Mouse (Mus musculus) liver, embryonic 13.5 days (tissue): ENCODE measurements around the gene Snrnp40. TPM values are rescaled to one million over a fixed set of nuclear protein-coding genes. Genes with fewer than 3 reads are reported as not detected.

ENCODE experiments used
- ATAC-seq: fragments of 200-750 bp; cut with Nextera tagmentation; 2 replicates; pipeline ENCODE4 v1.8.0; 2017; ENCODE audit warnings: low read depth, mild to moderate bottlenecking, moderate number of reproducible peaks, moderate library complexity
- DNase-seq: peaks from one replicate; pipeline ENCODE4 v3.0.0; 2022
- H3K27ac ChIP-seq: fragments of 300-500 bp; sonication (generic); 2 replicates; pipeline ENCODE4 v1.5.1; 2015; ENCODE audit warnings: moderate library complexity, mild to moderate bottlenecking, inconsistent platforms
- H3K27me3 ChIP-seq: fragments of 300-500 bp; sonication (generic); 2 replicates; pipeline ENCODE4 v1.6.1; 2015; ENCODE audit warnings: mild to moderate bottlenecking, inconsistent platforms
- H3K36me3 ChIP-seq: fragments of 300-500 bp; sonication (generic); 2 replicates; pipeline ENCODE4 v1.6.1; 2015; ENCODE audit warnings: mild to moderate bottlenecking, inconsistent platforms
- H3K4me1 ChIP-seq: fragments of 300-500 bp; sonication (generic); replicated peaks from 2 replicates; pipeline ENCODE4 v1.6.1; 2015; ENCODE audit warnings: inconsistent platforms
- H3K4me2 ChIP-seq: fragments of 300-500 bp; sonication (generic); 2 replicates; pipeline ENCODE4 v1.6.1; 2015; ENCODE audit warnings: inconsistent platforms, mild to moderate bottlenecking, moderate library complexity
- H3K4me3 ChIP-seq: fragments of 300-500 bp; sonication (generic); replicated peaks from 2 replicates; pipeline ENCODE4 v1.5.1; 2015; ENCODE audit warnings: mild to moderate bottlenecking, inconsistent platforms
- H3K9ac ChIP-seq: fragments of 300-500 bp; sonication (generic); 2 replicates; pipeline ENCODE4 v1.6.1; 2015; ENCODE audit warnings: mild to moderate bottlenecking, inconsistent platforms
- H3K9me3 ChIP-seq: fragments of 300-500 bp; sonication (generic); replicated peaks from 2 replicates; pipeline ENCODE4 v1.6.1; 2016; ENCODE audit warnings: inconsistent platforms
- WGBS: fragments of 180-500 bp; shearing (Covaris S2); methylation state at CpG from one replicate; pipeline ENCODE4 v1.1.7; 2015; ENCODE audit not compliant: insufficient replicate concordance; 5-methylcytosine and 5-hydroxymethylcytosine counted together
- polyA plus RNA-seq: library from polyadenylated mRNA; unstranded; fragments of >200 nt; fragmentation: Nextera tagmentation; extraction: Ambion mirVana; gene quantifications from 2 replicates; pipeline ENCODE4 v1.2.1, GENCODE M21; 2015

The Snrnp40 gene
- polyA plus RNA-seq, 1 experiment from 2014 or later = 94.0 TPM

DNA sequence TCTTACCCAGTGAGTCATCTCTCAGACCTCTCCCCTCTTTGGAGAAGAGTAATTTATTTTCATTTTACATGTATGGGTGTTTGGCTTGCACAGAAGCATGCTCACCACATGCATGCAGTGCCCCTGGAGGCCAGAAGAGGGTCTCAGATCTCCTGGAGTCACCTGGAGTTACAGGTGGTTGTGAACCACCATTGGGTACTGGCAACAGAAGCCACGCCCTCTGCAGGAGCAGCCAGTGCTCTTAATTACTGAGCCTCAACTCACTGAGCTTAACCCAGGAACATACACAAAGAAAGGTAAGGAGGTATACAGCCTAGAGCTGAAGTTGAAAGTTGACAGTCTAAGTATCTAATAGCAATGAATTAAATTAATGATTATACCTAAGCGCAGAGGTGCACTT lies 34.5 kb upstream of the Snrnp40 start:
- peaks cover 80% of the 10 kb centered on the region for H3K36me3 ChIP-seq
- H3K4me1 ChIP-seq = peaks cover 20% of the 10 kb centered on the region
- H3K27me3 ChIP-seq = no peaks in the 10 kb centered on the region
- no peak for DNase-seq
- H3K9ac ChIP-seq = no peak overlapping the region
- H3K4me2 ChIP-seq = no peak overlapping the region
- H3K4me3 ChIP-seq = no peak overlapping the region
- H3K9me3 ChIP-seq = no peaks in the 10 kb centered on the region
- no peak for ATAC-seq
- no peak overlapping the region for H3K27ac ChIP-seq
- 79% methylated on average over 2 of the region's 2 CpGs for WGBS

DNA sequence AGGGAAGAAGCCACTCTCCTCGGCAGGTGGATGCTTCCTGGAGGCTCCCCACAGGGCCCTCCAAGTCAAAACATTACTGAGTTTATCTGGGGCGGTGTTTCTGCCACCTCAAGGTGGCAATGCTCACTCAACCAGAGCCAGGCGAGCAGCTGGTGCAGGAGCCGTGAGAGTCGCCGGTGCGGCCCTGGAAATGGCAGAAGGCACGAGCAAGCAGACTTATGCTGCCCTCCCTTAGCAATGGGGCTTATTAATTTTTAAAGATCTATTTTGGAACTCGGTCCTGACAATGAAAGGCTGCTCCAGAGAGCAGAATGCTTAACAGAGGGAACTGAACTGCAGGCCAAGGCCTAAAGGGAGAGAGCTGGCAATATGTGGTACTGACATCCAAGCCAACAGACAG lies 32.6 kb upstream of the Snrnp40 start:
- Histone ChIP-seq H3K4me3 (no peak overlapping the region), H3K27ac (no peak overlapping the region), H3K4me1 (peaks cover 11% of the 10 kb centered on the region), H3K9ac (no peak overlapping the region), H3K27me3 (no peaks in the 10 kb centered on the region), H3K9me3 (no peaks in the 10 kb centered on the region), H3K4me2 (no peak overlapping the region), H3K36me3 (peaks cover 66% of the 10 kb centered on the region)
- 85% methylated on average over 9 of the region's 9 CpGs for WGBS
- no peak for ATAC-seq
- DNase-seq = no peak

- no peak overlapping the region for H3K4me2 ChIP-seq
- H3K27me3 ChIP-seq = no peaks in the 10 kb centered on the region
- no peak overlapping the region for H3K27ac ChIP-seq
- DNase-seq = no peak
- no peak overlapping the region for H3K4me3 ChIP-seq
- ATAC-seq = peak; percentile 53; the same call in 1 of the 2 replicates
- H3K9ac ChIP-seq = no peak overlapping the region
- peaks cover 40% of the 10 kb centered on the region for H3K36me3 ChIP-seq
- WGBS = 75% methylated on average over 5 of the region's 5 CpGs
- H3K4me1 ChIP-seq = no peaks in the 10 kb centered on the region
- no peaks in the 10 kb centered on the region for H3K9me3 ChIP-seq
Observed at GRCm38 (mm10) chr4:130335867-130336266, 24.1 kb upstream of the Snrnp40 start.

- Histone ChIP-seq H3K4me1 (no peaks in the 10 kb centered on the region), H3K36me3 (peaks cover 36% of the 10 kb centered on the region), H3K9ac (no peak overlapping the region), H3K9me3 (no peaks in the 10 kb centered on the region), H3K27me3 (no peaks in the 10 kb centered on the region), H3K4me2 (no peak overlapping the region), H3K4me3 (no peak overlapping the region), H3K27ac (no peak overlapping the region)
- DNase-seq = peak; percentile 46
- ATAC-seq = peak; percentile 39; the same call in 1 of the 2 replicates
- WGBS = 18% methylated on average over 4 of the region's 4 CpGs
Observed at GRCm38 (mm10) chr4:130341691-130342090, 18.2 kb upstream of the Snrnp40 start.

- H3K27me3 ChIP-seq = no peaks in the 10 kb centered on the region
- H3K4me2 ChIP-seq = no peak overlapping the region
- no peak for ATAC-seq
- WGBS = 82% methylated on average over 6 of the region's 6 CpGs
- no peak for DNase-seq
- peaks cover 14% of the 10 kb centered on the region for H3K4me1 ChIP-seq
- H3K27ac ChIP-seq = no peak overlapping the region
- H3K4me3 ChIP-seq = no peak overlapping the region
- H3K36me3 ChIP-seq = peaks cover 77% of the 10 kb centered on the region
- no peak overlapping the region for H3K9ac ChIP-seq
- H3K9me3 ChIP-seq = no peaks in the 10 kb centered on the region
Observed at GRCm38 (mm10) chr4:130349666-130350065, 10.3 kb upstream of the Snrnp40 start.

- H3K4me3 ChIP-seq = no peak overlapping the region
- H3K27ac ChIP-seq = peak overlapping the region; percentile 38; the same call in 1 of the 2 replicates
- peaks cover 14% of the 10 kb centered on the region for H3K4me1 ChIP-seq
- H3K9ac ChIP-seq = peak overlapping the region; percentile 6; the same call in 1 of the 2 replicates
- 0 out of 2 replicates have a peak overlapping the region, but pooled peaks have one; percentile 8 for H3K4me2 ChIP-seq
- H3K9me3 ChIP-seq = no peaks in the 10 kb centered on the region
- WGBS = 67% methylated on average over 16 of the region's 16 CpGs
- ATAC-seq (peak; percentile 72), DNase-seq (peak; percentile 9)
- peaks cover 79% of the 10 kb centered on the region for H3K36me3 ChIP-seq
- no peaks in the 10 kb centered on the region for H3K27me3 ChIP-seq
Observed at GRCm38 (mm10) chr4:130350690-130351422, 9.1 kb upstream of the Snrnp40 start.

DNA sequence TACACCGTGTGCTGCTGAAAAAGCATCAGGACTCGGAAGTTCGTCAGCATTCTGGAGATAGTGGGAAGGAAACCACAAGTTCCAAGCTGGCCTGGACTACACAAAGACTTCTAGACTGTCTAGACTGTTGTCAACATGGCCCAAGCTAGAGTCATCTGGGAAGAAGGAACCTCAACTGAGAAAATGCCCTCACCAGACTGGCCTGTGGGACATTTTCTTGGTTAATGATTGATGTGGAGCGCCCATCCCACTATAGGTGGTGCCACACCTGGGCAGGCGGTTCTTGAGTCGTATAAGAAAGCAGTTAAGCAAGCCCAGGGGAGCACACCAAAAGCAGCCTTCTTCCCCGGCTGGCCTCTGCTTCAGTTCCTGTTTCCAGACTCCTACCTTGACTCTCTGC lies 7.3 kb upstream of the Snrnp40 start:
- no peak for ATAC-seq
- no peak for DNase-seq
- 81% methylated on average over 7 of the region's 7 CpGs for WGBS

GRCm38 (mm10) chr4:130357946-130358345 lies 2.0 kb upstream of the Snrnp40 start:
- DNase-seq (peak; percentile 23), ATAC-seq (no peak)
- peaks cover 42% of the 10 kb centered on the region for H3K36me3 ChIP-seq
- H3K4me2 ChIP-seq = peak overlapping the region; percentile 80
- H3K4me1 ChIP-seq = peaks cover 38% of the 10 kb centered on the region
- peak overlapping the region; percentile 5; the same call in 1 of the 2 replicates for H3K9ac ChIP-seq
- no peak overlapping the region for H3K4me3 ChIP-seq
- H3K9me3 ChIP-seq = no peaks in the 10 kb centered on the region
- H3K27ac ChIP-seq = peak overlapping the region; percentile 9
- H3K27me3 ChIP-seq = no peaks in the 10 kb centered on the region

More for the DNA sequence above, 7.3 kb upstream of the Snrnp40 start:
- H3K4me3 ChIP-seq = no peak overlapping the region
- peaks cover 85% of the 10 kb centered on the region for H3K36me3 ChIP-seq
- no peak overlapping the region for H3K27ac ChIP-seq
- H3K9me3 ChIP-seq = no peaks in the 10 kb centered on the region
- H3K27me3 ChIP-seq = no peaks in the 10 kb centered on the region
- H3K9ac ChIP-seq = no peak overlapping the region
- no peak overlapping the region for H3K4me2 ChIP-seq
- peaks cover 15% of the 10 kb centered on the region for H3K4me1 ChIP-seq

DNA sequence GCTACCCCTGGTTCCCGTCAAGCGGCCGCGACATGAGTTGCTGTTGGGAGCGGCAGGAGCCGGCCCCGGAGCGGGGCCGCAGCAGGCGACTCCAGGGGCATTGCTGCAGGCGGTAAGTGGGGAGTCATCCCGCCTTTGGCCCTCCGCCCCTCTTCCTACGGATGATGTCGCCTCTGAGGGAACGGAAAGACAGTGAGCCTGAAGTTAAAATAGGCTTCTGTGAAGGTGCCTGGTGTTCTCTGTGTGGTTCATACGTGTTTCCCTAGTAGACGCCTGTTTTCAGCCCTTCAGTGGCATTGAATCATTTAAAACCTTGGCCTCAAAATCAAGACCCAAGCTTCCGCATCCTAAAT lies 282 bp downstream of the Snrnp40 start:
- peak overlapping the region; percentile 90 for H3K4me3 ChIP-seq
- H3K27ac ChIP-seq = peak overlapping the region; percentile 77
- H3K9me3 ChIP-seq = no peaks in the 10 kb centered on the region
- peak overlapping the region; percentile 80 for H3K4me2 ChIP-seq
- no peaks in the 10 kb centered on the region for H3K27me3 ChIP-seq
- H3K36me3 ChIP-seq = peaks cover 45% of the 10 kb centered on the region
- DNase-seq (no peak), ATAC-seq (no peak)
- peak overlapping the region; percentile 91 for H3K9ac ChIP-seq
- H3K4me1 ChIP-seq = peaks cover 38% of the 10 kb centered on the region
- under 1% methylated on average over 19 of the region's 19 CpGs for WGBS

DNA sequence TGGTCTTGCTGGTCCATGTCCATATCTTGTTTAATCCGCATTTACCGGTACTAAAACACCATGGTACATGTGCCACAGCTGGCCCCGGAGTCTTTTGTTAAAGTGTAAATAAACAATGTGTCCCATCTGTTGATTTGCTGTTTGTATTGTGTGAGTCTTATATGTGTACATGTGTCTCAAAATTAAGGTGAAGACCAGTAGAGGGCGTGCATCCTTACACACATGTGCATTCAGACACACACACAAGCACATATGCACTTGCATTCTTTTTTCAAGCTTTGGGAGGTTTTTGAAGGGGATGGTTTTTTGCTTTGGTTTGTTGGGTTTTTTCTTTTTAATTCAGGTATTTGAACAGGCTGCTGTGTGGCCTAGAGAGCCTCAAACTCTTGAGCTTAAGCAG lies 16.7 kb downstream of the Snrnp40 start:
- Histone ChIP-seq H3K9ac (no peak overlapping the region), H3K4me3 (no peak overlapping the region), H3K9me3 (no peaks in the 10 kb centered on the region), H3K4me1 (no peaks in the 10 kb centered on the region), H3K27ac (no peak overlapping the region), H3K36me3 (peaks cover 95% of the 10 kb centered on the region), H3K27me3 (no peaks in the 10 kb centered on the region), H3K4me2 (no peak overlapping the region)
- DNase-seq (no peak), ATAC-seq (no peak)
- 91% methylated on average over 4 of the region's 4 CpGs for WGBS

DNA sequence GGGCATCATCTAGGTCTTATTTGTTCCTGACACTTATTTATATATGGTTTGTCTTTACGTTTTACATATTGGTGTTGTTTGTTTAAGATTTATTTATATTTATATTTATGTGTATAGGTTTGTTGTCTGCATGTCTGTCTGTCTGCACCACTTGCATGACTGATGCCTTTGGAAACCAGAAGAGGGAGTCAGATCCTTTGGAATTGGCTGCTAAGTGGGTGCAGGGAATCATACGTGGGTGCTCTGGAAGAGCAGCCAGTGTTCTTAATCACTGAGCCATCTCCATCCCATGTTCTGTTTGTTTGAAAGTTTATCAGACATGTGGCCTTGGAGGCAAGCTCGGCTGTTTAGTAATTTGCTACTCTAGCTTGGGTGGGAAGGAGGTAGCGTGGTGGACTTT lies 17.6 kb downstream of the Snrnp40 start:
- Histone ChIP-seq H3K27me3 (no peaks in the 10 kb centered on the region), H3K27ac (no peak overlapping the region), H3K9ac (no peak overlapping the region), H3K9me3 (no peaks in the 10 kb centered on the region), H3K4me1 (no peaks in the 10 kb centered on the region), H3K36me3 (peaks cover 97% of the 10 kb centered on the region), H3K4me2 (no peak overlapping the region), H3K4me3 (no peak overlapping the region)
- DNase-seq (no peak), ATAC-seq (no peak)
- 82% methylated on average over 4 of the region's 4 CpGs for WGBS

- peaks cover 96% of the 10 kb centered on the region for H3K36me3 ChIP-seq
- no peak overlapping the region for H3K27ac ChIP-seq
- no peak overlapping the region for H3K4me3 ChIP-seq
- no peaks in the 10 kb centered on the region for H3K4me1 ChIP-seq
- no peaks in the 10 kb centered on the region for H3K9me3 ChIP-seq
- WGBS = 94% methylated on average over 2 of the region's 2 CpGs
- no peaks in the 10 kb centered on the region for H3K27me3 ChIP-seq
- ATAC-seq (no peak), DNase-seq (no peak)
- H3K9ac ChIP-seq = no peak overlapping the region
- no peak overlapping the region for H3K4me2 ChIP-seq
Observed at GRCm38 (mm10) chr4:130379181-130379580, 19.2 kb downstream of the Snrnp40 start.
